Mouse (Mus musculus): ENCODE data around the gene Rer1. TPM values are rescaled to one million over a fixed set of nuclear protein-coding genes. Genes with fewer than 3 reads are reported as not detected.

The Rer1 gene
- 277 and 297 TPM in 2 replicates for polyA plus RNA-seq (2015; fragmentation: Nextera tagmentation; extraction: Ambion mirVana)

DNA sequence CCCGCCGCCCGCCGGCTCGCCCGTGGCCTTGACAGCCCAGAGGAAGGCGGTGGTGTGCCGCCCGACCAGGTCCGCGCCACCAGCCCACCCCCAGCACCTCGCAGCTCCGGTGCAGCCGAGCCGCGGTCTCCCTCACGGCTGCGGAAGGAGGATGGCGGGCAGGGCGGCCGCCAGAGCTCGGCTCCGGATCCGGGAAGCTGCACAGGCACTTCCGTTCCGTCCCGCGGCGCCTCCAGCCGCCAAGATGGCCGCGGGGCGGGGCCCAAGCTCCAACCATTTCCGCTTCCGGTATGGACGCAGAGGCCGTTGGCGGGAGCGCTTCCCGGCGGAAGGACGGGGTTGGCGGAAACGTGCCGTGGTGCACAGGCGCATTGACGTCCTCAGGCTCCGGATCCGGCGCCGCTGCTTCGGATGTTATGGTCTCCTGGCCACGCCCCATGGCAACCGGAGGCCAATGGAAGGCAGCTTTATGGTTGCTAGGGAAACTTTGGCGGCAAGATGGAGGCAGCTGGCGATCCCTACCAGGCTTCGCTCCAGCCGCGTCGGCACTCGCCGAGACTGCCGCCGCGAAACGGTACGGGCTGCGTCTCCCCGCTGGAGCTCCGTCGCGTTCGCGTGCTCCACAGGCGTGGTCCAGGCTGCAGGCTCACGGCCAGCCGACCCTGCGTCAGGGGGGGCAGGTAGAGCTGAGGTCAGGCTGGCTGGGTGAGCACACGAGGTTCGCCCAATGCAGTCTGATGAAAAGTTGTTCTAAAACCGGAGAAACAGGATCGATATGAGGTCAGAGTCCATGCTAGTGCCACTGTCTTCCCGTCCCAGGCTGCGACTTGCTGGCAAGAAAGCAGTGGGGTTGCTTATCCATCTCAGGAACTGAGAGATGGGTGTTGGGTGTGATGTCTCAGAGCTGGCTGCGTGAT is at the start of gene Rer1, which contains the start of gene Morn1:
Gene Rer1 (minus strand): TSS at position 275 of the 917 bp plus-strand sequence.
Gene Morn1 (plus strand): TSS at position 470 of the 917 bp plus-strand sequence.
- peak within 1 kb of the TSS; percentile 90 for H3K4me2 ChIP-seq (replicated peaks; ENCODE audit: low read depth)
- H3K27ac ChIP-seq (ENCODE audit: low read depth, low read length) = peak within 1 kb of the TSS; percentile 95
- H3K27me3 ChIP-seq (replicated peaks; ENCODE audit: control insufficient read depth, insufficient read depth, low read length) = no peaks in the 10 kb centered on the region
- peak within 1 kb of the TSS; percentile 96 for H3K4me3 ChIP-seq (ENCODE audit: low read depth, low read length)
- 0% methylated on average over 81 of the region's 85 CpGs for WGBS
- peaks cover 26% of the 10 kb centered on the region for H3K36me3 ChIP-seq (ENCODE audit: control insufficient read depth, insufficient read depth)
- TF ChIP-seq CTCF (IDR thresholded peaks at IDR 0.05; ENCODE audit: low read depth) = no peak
- H3K9ac ChIP-seq (ENCODE audit: low read depth, low read length) = peak within 1 kb of the TSS; percentile 95
- H3K9me3 ChIP-seq (ENCODE audit: control insufficient read depth) = no peaks in the 10 kb centered on the region
- ATAC-seq = peak; percentile 95
- peaks cover 10% of the 10 kb centered on the region for H3K4me1 ChIP-seq (replicated peaks; ENCODE audit: control insufficient read depth, insufficient read depth, low read length)

DNA sequence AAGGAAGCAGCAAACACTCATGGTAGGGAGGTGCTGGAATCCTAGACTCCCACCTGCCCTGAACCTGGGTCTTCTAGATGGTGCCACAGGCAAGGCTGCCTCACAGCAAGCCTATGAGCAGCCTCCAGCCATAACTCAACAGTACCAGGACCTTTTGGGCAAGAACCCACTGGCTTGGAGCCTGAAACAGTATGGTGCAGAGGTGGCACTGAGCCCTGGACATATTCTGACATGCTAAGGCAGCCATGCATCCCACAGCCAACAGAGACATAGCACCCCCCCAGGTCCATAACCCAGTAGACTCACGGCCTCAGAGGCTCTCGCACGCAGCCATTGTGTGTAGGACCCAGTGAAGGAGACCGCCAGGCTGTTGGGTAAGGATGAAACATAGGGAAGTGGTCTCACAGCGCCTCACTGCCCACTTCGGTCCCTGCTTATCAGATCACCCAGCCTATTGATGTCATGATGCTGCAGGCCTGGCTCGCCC is 48.5 kb upstream of the Rer1 start:
- no peak for TF ChIP-seq CTCF (IDR thresholded peaks at IDR 0.05; ENCODE audit: low read depth)
- no peak for ATAC-seq
- Histone ChIP-seq H3K4me3 (ENCODE audit: low read depth, low read length) (no peak overlapping the region), H3K9me3 (ENCODE audit: control insufficient read depth) (no peaks in the 10 kb centered on the region), H3K4me2 (replicated peaks; ENCODE audit: low read depth) (no peak overlapping the region), H3K27me3 (replicated peaks; ENCODE audit: control insufficient read depth, insufficient read depth, low read length) (no peaks in the 10 kb centered on the region), H3K4me1 (replicated peaks; ENCODE audit: control insufficient read depth, insufficient read depth, low read length) (no peaks in the 10 kb centered on the region), H3K27ac (ENCODE audit: low read depth, low read length) (no peak overlapping the region), H3K36me3 (ENCODE audit: control insufficient read depth, insufficient read depth) (no peaks in the 10 kb centered on the region), H3K9ac (ENCODE audit: low read depth, low read length) (no peak overlapping the region)
- WGBS = 92% methylated on average over 7 of the region's 7 CpGs

DNA sequence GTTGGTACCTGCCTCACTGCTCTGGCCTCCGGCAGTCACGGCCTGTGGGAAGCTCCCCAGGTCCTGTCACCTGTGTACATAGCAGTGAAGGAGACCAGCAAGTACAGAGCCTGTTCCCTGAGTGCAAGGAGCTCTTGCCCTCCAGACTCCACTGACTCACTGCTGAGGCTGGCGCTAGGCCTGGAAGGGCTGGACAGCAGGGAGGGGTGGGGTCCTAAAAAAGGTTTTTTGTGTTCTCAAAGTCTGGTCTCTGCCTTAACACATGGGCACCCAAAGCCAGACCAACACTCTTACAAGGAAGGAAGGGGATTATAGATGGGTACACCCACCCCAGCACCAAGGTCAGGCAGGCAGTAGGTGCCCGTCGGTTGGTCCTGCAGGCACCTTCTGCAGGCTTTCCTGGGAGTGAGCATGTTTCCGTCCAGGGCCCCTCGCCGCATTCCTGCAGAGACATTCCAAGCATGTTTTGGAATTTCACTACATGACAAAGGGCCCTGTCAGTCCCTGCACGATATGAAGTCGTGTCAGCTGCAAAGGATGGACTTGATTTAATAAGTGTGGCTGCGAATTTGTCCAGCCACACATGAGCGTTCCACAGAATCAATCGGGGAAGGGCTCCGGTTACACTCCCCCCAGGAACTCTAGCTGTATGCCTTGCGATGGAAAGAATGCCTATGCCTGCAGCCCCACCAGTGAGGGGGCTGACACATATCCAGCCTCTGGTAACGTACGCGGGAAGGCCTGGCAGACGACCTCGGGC is 47.7 kb upstream of the Rer1 start:
- ATAC-seq = no peak
- 56% methylated on average over 20 of the region's 20 CpGs for WGBS
- Histone ChIP-seq H3K27ac (ENCODE audit: low read depth, low read length) (0 out of 2 replicates have a peak overlapping the region, but pooled peaks have one; percentile 31), H3K4me1 (replicated peaks; ENCODE audit: control insufficient read depth, insufficient read depth, low read length) (no peaks in the 10 kb centered on the region), H3K4me3 (ENCODE audit: low read depth, low read length) (no peak overlapping the region), H3K9me3 (ENCODE audit: control insufficient read depth) (no peaks in the 10 kb centered on the region), H3K4me2 (replicated peaks; ENCODE audit: low read depth) (no peak overlapping the region), H3K9ac (ENCODE audit: low read depth, low read length) (no peak overlapping the region), H3K36me3 (ENCODE audit: control insufficient read depth, insufficient read depth) (no peaks in the 10 kb centered on the region), H3K27me3 (replicated peaks; ENCODE audit: control insufficient read depth, insufficient read depth, low read length) (no peaks in the 10 kb centered on the region)
- TF ChIP-seq CTCF (IDR thresholded peaks at IDR 0.05; ENCODE audit: low read depth) = no peak

DNA sequence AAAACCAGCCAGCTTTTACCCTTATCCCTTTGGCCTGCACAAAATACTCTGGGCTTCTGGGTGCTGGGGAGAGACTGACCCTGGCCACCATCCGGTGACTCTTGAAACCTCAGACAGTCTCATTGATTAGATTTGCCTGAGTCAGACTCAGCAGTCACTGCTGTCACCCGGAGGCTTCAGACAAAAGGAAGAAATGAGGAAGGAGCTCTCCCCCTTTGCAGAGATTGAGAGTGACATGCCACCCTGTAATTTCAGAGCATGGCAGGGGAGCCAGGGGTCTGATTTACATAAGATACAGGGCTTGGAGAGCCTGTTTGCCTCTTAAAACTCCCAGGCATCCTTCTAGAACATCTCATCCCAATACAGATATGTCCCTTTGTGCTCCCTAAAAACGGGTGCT is 47.0 kb upstream of the Rer1 start:
- 45% methylated on average over 3 of the region's 3 CpGs for WGBS
- Histone ChIP-seq H3K4me2 (replicated peaks; ENCODE audit: low read depth) (no peak overlapping the region), H3K4me3 (ENCODE audit: low read depth, low read length) (no peak overlapping the region), H3K9me3 (ENCODE audit: control insufficient read depth) (no peaks in the 10 kb centered on the region), H3K27ac (ENCODE audit: low read depth, low read length) (0 out of 2 replicates have a peak overlapping the region, but pooled peaks have one; percentile 31), H3K4me1 (replicated peaks; ENCODE audit: control insufficient read depth, insufficient read depth, low read length) (no peaks in the 10 kb centered on the region), H3K27me3 (replicated peaks; ENCODE audit: control insufficient read depth, insufficient read depth, low read length) (no peaks in the 10 kb centered on the region), H3K9ac (ENCODE audit: low read depth, low read length) (no peak overlapping the region), H3K36me3 (ENCODE audit: control insufficient read depth, insufficient read depth) (no peaks in the 10 kb centered on the region)
- ATAC-seq = no peak
- no peak for TF ChIP-seq CTCF (IDR thresholded peaks at IDR 0.05; ENCODE audit: low read depth)

DNA sequence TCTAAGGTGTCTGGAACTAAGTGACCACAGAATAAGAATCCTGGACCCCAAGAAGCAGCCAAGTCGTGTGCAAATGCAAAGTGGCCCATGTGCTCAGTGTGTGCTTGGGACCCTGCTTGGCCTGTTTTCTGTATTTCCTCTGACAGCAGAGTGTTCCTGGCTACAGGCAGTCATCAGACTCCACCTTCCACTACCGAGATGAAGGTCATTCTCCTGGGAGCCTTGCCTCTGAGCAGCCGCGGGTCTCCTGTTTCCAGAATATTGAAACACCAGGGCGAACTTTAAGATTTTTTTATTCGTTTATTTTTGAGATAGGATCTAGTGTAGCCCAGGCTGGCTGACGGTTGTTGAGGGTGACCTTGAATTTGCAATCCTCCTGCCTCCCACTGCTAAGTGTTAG is 44.4 kb upstream of the Rer1 start:
- no peak overlapping the region for H3K4me2 ChIP-seq (replicated peaks; ENCODE audit: low read depth)
- no peak overlapping the region for H3K4me3 ChIP-seq (ENCODE audit: low read depth, low read length)
- no peak for ATAC-seq
- H3K27ac ChIP-seq (ENCODE audit: low read depth, low read length) = no peak overlapping the region
- H3K36me3 ChIP-seq (ENCODE audit: control insufficient read depth, insufficient read depth) = no peaks in the 10 kb centered on the region
- no peaks in the 10 kb centered on the region for H3K9me3 ChIP-seq (ENCODE audit: control insufficient read depth)
- no peaks in the 10 kb centered on the region for H3K27me3 ChIP-seq (replicated peaks; ENCODE audit: control insufficient read depth, insufficient read depth, low read length)
- no peaks in the 10 kb centered on the region for H3K4me1 ChIP-seq (replicated peaks; ENCODE audit: control insufficient read depth, insufficient read depth, low read length)
- 62% methylated on average over 7 of the region's 7 CpGs for WGBS
- H3K9ac ChIP-seq (ENCODE audit: low read depth, low read length) = no peak overlapping the region
- TF ChIP-seq CTCF (IDR thresholded peaks at IDR 0.05; ENCODE audit: low read depth) = no peak

DNA sequence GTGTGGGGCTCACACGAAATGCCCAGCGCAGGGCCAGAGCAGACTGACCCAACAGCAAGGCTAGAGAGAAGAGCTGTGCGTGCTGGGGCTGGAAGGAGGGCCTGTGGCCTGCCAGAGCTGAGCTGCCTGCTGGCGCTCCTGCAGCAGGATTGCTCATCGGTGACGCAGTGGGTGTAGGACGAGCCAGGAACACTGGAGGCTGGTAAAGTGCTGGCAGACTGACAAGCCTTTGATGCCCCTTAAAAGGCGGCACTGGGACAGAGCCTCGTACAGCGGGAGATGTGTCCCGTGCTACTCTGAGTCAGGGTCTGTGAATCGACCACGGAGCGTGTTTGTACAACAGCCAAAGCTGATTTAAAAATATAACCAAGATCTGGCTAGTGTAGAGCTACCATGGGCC is 43.8 kb upstream of the Rer1 start:
- Histone ChIP-seq H3K27ac (ENCODE audit: low read depth, low read length) (no peak overlapping the region), H3K27me3 (replicated peaks; ENCODE audit: control insufficient read depth, insufficient read depth, low read length) (no peaks in the 10 kb centered on the region), H3K9me3 (ENCODE audit: control insufficient read depth) (no peaks in the 10 kb centered on the region), H3K4me1 (replicated peaks; ENCODE audit: control insufficient read depth, insufficient read depth, low read length) (0 out of 2 replicates have a peak, but pooled peaks cover 5% of the 10 kb centered on the region), H3K36me3 (ENCODE audit: control insufficient read depth, insufficient read depth) (no peaks in the 10 kb centered on the region), H3K4me3 (ENCODE audit: low read depth, low read length) (no peak overlapping the region), H3K9ac (ENCODE audit: low read depth, low read length) (no peak overlapping the region), H3K4me2 (replicated peaks; ENCODE audit: low read depth) (no peak overlapping the region)
- no peak for TF ChIP-seq CTCF (IDR thresholded peaks at IDR 0.05; ENCODE audit: low read depth)
- no peak for ATAC-seq
- 80% methylated on average over 14 of the region's 14 CpGs for WGBS

Data from intestine, postnatal 0 days (tissue).